Comparison of ENCODE assay signal across 10 mouse cellular contexts in the genomic region with DNA sequence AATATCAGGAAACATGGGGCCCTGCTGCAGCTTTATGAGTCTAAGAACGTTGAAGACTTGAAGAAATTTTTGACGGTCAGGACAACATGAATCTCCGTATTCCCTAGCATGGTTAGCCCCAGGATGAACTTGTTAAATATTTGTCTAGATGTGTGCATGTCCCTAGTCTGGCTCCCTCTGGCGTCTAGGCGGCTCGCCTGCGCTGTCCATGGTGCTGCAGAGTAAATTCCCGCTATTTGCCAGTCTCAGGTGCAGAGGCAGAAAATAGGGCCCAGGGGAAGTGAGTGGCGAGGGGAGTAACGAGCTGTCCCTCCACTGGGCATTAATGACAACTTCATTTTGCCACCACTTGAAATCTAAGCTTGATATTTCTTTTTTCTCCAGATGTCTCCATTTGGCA. TPM values are rescaled to one million over a fixed set of nuclear protein-coding genes. Genes with fewer than 3 reads are reported as not detected.
DNase-seq lines count a peak whose midpoint lies in the region; ATAC-seq lines count a peak whose summit lies in the region.
"Had no signal": no experiment of that assay in that cellular context is flagged by ENCODE, and none has a peak within 500 bp of the region (broad histone marks: within the 10 kb centered on the region; RNA-seq: fewer than 3 reads in every experiment).

No protein-coding gene starts in this region.

- 14% methylated on average over 10 of the region's 10 CpGs for WGBS in heart, embryonic 11.5 days (ENCODE audit: insufficient replicate concordance)
- 8% methylated on average over 10 of the region's 10 CpGs for WGBS in liver, embryonic 13.5 days (ENCODE audit: insufficient replicate concordance)

- H3K27ac ChIP-seq in heart, embryonic 11.5 days (ENCODE audit: low read depth, low read length) = no peak overlapping the region
- H3K27ac ChIP-seq in liver, embryonic 13.5 days = no peak overlapping the region
- H3K27ac ChIP-seq: limb, embryonic 13.5 days had no signal

- H3K4me1 ChIP-seq in heart, embryonic 11.5 days (ENCODE audit: control insufficient read depth, insufficient read depth, low read length) = no peaks in the 10 kb centered on the region
- no peaks in the 10 kb centered on the region for H3K4me1 ChIP-seq in liver, embryonic 13.5 days (replicated peaks)
- H3K4me1 ChIP-seq: limb, embryonic 13.5 days had no signal

- no peaks in the 10 kb centered on the region for H3K36me3 ChIP-seq in heart, embryonic 11.5 days (ENCODE audit: control insufficient read depth, insufficient read depth, low read length)
- H3K36me3 ChIP-seq in liver, embryonic 13.5 days = no peaks in the 10 kb centered on the region
- H3K36me3 ChIP-seq: limb, embryonic 13.5 days had no signal

- no peaks in the 10 kb centered on the region for H3K9me3 ChIP-seq in heart, embryonic 11.5 days (replicated peaks; ENCODE audit: control insufficient read depth, low read length)
- H3K9me3 ChIP-seq in liver, embryonic 13.5 days (replicated peaks) = no peaks in the 10 kb centered on the region
- H3K9me3 ChIP-seq: limb, embryonic 13.5 days had no signal

- H3K9ac ChIP-seq in heart, embryonic 11.5 days (ENCODE audit: low read depth, low read length) = no peak overlapping the region
- H3K9ac ChIP-seq in liver, embryonic 13.5 days = no peak overlapping the region
- H3K9ac ChIP-seq: limb, embryonic 13.5 days had no signal

- H3K27me3 ChIP-seq in heart, embryonic 11.5 days (ENCODE audit: control insufficient read depth, insufficient read depth, low read length) = no peaks in the 10 kb centered on the region
- no peaks in the 10 kb centered on the region for H3K27me3 ChIP-seq in liver, embryonic 13.5 days
- H3K27me3 ChIP-seq: limb, embryonic 13.5 days had no signal

- intact Hi-C loops in gastrocnemius, postnatal 14 days (cut with DNase I; ENCODE audit: low total_unique reads) = no loop called here

- H3K4me2 ChIP-seq in heart, embryonic 11.5 days = no peak overlapping the region
- H3K4me2 ChIP-seq in liver, embryonic 13.5 days = no peak overlapping the region
- H3K4me2 ChIP-seq: limb, embryonic 13.5 days had no signal

- ATAC-seq in heart, embryonic 11.5 days (replicated peaks; ENCODE audit: insufficient number of reproducible peaks, low FRiP score, low TSS enrichment) = no peak
- no peak for ATAC-seq in liver, embryonic 13.5 days (ENCODE audit: low read depth)
- no peak for ATAC-seq in erythroid progenitor cell, adult 5-6 weeks (replicated peaks; ENCODE audit: low FRiP score, poor library complexity, severe bottlenecking)

- peak; percentile 4 to 57 for DNase-seq in heart, adult 18-20 months
- DNase-seq in A20 (ENCODE audit: low read depth, low spot score) = peak; percentile 48
- DNase-seq in adrenal gland, adult 2 months = peak; percentile 72
- DNase-seq in gastrocnemius, postnatal 14 days = peak; percentile 51
- DNase-seq in liver, embryonic 13.5 days = peak; percentile 9
- peak; percentile 79 for DNase-seq in retina, embryonic 14.5 days (ENCODE audit: low spot score)

- H3K4me3 ChIP-seq in heart, embryonic 11.5 days (ENCODE audit: low read depth, low read length) = no peak overlapping the region
- H3K4me3 ChIP-seq in liver, embryonic 13.5 days (replicated peaks) = no peak overlapping the region
- H3K4me3 ChIP-seq: limb, embryonic 13.5 days had no signal

RNA-seq across cellular contexts. Expression of a gene that starts 16.0 kb away (rescaled TPM):
- not detected for total RNA-seq in heart, adult 18-20 months (2021)
- polyA plus RNA-seq in heart, embryonic 11.5 days (2014; fragmentation: Nextera tagmentation; extraction: Ambion mirVana) = 0.27 and 0.41 TPM in 2 replicates
- under 1 TPM; 0.10 to 0.12 TPM for total RNA-seq in adrenal gland, adult 2 months (2021)
- polyA plus RNA-seq in adrenal gland, adult 2 months (2012; rRNA removed) = not detected in 2 replicates
- total RNA-seq in gastrocnemius, postnatal 14 days (2021) = not detected
- not detected in 2 replicates for polyA plus RNA-seq in liver, embryonic 13.5 days (2015; fragmentation: Nextera tagmentation; extraction: Ambion mirVana)
- total RNA-seq in erythroid progenitor cell, adult 5-6 weeks (2015; ENCODE audit: low replicate concordance) = not detected in 2 replicates
- not detected in 2 replicates for total RNA-seq in erythroid progenitor cell, adult 5-6 weeks (2017; ENCODE audit: low replicate concordance)
- polyA plus RNA-seq: stomach, embryonic 14.5 days had no signal

Comparison
In these comparisons a context has a peak if more than half of its experiments do, and no peak if none do; other contexts are left out.
1. DNase-seq: peak in every context shown above with its lines; median percentile 79 in retina, embryonic 14.5 days; 72 in adrenal gland, adult 2 months; 51 in gastrocnemius, postnatal 14 days; 48 in A20; 30 in heart, adult 18-20 months; 9 in liver, embryonic 13.5 days.